Mouse (Mus musculus) embryo, embryonic 10 days (tissue): ENCODE data around the gene Ccdc32.
"Not testable (repeated sequence)": the region's sequence is repeated elsewhere in the genome, so short reads cannot be mapped to it uniquely, and the experiment has no call there.

ENCODE experiments used
- DNase-seq: peaks from one replicate; pipeline ENCODE4 v3.0.0-alpha.2; 2015; ENCODE audit warnings: low spot score

Ccdc32 gene

DNA sequence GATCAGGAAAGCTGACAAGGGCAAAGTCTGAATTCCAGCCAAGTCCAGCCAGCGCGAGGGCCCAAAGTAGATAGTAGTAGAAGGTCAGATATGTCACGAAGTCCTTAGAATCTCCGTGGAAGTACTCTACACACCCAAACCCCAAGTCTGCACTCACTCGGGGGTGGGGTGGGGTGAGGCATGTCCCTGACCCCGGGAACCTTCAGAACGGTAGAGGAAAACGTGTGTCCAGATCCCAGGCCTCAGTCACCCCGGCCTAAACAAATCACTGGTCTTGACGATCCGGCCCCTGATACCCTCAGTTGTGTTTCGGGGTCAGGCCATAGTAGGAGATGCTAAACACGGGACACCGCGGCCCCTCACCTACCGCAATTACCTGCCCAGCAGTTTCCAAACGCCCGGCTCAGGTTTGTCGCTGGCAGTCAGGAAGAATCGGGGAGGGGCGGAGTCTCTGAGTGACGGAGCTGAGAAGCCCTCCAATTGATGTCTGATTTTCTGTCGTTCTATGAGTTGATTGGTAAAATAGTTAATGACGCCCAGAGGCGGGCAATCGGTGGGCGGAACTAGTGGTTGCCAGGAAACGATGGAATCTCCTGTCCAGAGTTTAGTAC is at the start of gene Ccdc32:
Ccdc32 (minus strand) TSS at position 453 of the 611 bp plus-strand sequence.
- DNase-seq = peak; percentile 97

- DNase-seq = no peak
Measured at GRCm38 (mm10) chr2:119072397-119072796, 43.2 kb upstream of the Ccdc32 start.

DNA sequence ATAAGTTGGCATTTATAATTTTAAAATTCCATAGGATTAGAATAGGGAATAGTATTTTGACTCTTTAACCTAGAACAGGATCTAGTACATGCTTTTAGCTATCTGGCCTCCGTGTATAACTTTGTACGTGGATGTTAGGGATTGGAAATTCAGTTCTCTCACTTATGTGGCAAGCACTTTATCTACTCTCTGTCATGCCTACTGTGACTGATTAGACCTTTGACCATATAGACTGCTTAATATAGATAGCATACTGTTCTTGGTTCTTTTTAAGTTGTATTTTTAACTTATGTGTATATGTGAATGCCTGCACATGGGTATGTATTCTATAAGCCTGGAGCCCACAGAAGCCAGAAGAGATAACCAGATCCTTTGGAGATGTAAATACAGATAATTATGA is 30.9 kb upstream of the Ccdc32 start:
- no peak for DNase-seq

GRCm38 (mm10) chr2:119050132-119050650 is 21.0 kb upstream of the Ccdc32 start:
- no peak for DNase-seq

GRCm38 (mm10) chr2:119047849-119048248 is 18.7 kb upstream of the Ccdc32 start:
- peak; percentile 31 for DNase-seq

DNA sequence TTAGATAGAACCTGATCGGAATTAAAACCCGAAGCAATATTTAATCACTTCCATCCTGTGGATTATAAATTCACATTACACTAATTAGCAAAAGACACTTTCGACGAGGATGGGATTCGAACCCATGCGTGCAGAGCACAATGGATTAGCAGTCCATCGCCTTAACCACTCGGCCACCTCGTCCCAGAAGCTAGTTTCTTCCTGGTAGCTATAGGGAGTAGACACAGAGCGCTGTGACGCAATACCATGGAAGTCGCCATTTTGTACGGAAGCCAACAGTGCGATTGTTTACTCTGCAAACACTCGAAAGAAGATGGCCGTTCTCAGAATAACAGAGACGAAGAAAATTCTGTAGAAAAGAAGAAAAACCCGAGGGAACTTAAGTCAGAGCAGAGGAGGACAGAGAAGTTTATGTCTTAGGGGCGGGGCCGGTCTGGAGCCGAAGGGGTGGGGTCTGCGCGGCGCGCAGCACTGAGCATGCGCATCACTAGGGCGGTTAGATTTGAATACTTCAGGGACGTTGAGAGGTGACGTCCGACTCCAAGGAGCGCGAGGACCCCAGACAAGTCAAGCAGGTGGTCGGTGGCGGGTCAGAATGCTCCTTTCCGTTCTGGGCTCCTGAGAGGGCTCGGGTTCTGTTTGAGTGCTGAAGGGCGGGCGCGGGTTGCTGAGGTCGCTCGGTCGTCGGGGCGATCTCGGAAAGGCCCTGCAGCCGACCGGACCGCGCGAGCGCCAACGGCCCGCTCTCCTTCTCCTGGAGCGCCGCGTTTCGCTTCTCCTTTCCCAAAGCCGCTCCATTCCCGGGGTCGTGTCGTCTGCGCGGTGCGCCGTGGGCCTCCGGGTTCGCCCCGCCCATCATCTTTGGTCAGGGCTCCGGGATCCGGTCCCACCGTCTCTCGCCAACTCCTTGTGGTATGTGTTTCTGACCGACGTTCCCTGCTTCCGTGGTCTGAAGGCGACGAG is 17.7 kb upstream of the Ccdc32 start, which contains the start of gene Knl1:
Knl1 (plus strand) TSS at position 471 of the 963 bp plus-strand sequence.
- peak; percentile 97 for DNase-seq

DNA sequence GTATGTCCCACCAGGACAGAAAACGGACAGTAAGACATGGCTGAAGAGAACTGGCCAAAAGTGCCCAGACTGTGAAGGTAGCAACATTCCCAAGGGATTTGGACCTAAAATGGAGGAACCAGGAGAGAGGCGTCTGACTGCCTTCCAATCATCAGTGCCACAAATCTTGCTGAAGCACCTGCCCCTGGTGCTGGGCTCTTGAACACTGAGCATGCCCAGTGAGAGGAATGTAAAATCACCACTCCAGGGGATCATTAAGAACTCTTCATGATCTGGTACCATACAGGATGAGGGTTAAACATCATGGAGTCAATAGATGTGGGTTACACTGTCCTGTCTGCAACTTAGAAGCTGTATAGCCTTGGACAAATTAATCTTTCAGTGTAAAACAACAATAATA is 16.0 kb upstream of the Ccdc32 start:
- no peak for DNase-seq

DNA sequence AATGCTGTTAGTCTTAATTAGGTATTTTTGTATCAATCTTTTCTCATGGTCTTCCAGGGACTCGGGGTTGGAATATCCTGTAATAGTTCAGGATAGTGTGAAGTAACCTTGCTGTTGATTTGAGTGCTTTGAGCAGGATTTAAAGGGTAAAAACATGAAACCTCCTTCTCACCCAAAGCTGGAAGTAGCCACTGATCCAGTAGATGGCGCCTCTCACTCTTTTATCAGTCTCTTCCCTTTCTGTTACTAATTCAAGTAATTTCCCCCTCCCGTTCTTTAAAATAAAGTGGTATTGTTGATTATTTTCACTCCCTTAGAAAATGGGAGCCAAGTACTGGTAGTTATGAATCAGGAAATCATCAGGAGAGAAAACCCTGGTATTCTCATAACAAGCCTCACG is 11.7 kb upstream of the Ccdc32 start:
- peak; percentile 47 for DNase-seq

DNA sequence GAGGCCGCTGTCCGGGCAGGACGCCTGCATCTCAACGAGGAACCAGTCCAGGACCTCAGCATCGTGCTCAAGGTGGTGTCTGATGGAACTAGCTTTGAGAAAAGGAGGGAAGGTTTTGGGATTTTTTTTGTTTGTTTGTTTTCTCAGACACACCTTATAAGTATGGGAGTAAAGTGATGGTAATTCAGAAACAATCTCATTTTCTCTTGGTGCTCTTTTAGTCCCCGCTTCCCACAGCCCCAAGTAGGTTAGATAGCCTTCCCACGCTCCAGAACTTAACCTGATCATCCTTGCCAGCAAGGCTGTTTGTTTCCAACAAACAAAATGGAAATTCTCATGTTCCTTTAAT is 6.2 kb upstream of the Ccdc32 start:
- no peak for DNase-seq

DNA sequence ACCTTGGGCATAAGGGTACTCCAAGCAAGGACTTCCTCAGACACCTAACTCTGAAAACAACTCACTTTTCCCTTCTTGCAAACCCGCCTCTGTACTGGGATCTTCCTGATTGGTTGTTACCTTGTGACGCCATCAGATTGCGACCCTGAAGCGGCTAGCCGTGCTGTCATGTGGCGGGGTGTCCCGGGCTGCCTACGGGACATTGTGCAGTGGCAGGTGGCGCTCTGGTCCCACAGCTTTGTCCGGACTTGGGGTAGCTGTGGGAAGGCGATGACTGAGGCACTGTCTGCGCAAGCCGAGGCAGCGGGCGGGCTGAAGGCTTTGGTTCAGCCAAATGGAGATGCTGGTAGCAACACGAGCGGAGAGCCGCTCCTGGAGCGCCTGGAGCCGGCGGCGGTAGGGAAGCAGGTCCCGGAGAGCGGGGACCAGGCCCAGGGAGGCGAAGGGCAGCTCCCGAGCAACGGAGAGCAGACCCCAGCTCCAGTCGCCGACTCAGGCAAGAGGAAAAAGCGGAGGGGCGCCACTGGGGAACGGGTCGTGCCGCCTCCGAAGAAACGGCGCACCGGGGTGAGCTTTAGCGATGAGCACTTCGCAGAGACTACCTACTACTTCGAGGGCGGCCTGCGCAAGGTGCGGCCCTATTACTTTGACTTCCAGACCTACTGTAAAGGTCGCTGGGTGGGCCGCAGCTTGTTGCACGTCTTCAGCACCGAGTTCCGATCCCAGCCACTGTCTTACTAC is 5.6 kb upstream of the Ccdc32 start, which contains the start of gene Rpusd2:
Rpusd2 (plus strand) TSS at position 135 of the 741 bp plus-strand sequence.
- peak; percentile 99 for DNase-seq

DNA sequence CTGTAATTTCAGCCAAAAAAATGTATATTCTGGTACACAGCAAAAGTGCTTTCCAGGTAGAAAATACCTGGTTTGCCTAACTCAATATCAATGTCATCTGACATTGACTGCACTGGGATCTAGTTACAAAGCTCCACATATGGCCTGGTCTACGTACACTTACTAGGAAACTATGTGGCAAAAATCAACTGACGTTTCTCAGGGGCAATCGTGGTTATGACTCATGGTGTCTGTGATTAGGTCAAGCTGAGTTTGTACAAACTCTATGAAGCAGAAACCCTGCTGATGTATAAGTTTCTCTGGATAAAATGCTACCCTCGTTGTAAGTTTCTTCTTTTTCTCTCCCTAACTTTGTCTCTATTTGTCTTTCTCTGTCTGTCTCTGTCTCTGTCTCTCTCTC is 3.0 kb upstream of the Ccdc32 start:
- no peak for DNase-seq

- no peak for DNase-seq
Measured at GRCm38 (mm10) chr2:119026951-119027350, 2.2 kb downstream of the Ccdc32 start.

DNA sequence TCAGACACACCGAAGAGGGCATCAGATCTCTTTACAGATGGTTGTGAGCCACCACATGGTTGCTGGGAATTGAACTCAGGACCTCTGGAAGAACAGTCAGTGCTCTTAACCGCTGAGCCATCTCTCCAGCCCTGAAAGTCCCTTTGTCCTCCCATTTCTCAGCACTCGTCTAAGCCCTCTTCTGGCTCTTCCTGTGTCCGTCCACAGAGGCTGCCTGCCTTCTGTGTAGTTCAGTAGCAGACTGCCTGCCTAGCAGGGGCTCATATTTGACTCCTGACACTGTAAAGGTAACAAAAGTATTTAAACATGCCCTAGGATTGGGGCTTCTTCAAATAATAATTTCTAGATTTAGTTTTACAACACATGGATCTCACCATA is 4.0 kb downstream of the Ccdc32 start:
- no peak for DNase-seq

DNA sequence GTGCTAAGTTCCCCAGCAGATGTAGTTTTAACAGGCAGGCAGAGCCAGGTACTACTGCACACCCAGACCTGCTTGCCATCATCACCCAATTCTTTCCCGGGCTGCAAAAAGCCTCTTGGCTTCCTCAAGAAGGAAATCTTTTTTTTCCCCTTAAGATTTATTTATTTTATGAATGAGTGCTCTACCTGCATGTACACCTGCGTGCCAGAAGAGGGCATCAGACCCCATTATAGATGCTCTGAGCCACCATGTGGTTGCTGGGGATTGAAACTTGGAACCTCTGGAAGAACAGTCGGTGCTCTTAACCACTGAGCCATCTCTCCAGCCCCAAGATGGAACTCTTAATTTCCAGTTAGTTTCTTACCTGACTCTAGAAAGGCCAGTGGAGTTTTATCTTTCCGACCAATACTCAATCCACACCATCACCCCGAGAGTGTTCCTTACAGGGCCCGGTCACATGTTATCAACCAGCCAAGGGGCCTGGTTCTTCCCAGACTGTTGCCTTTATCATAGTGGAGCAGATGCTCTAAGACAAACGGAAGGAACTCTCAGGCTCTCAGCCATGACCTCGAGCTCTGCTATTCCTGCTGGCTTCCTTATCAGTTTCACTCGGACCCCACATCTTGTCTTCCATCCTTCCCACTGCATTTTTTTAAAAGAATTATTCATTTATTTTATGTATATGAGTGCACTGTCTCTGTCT is 4.5 kb downstream of the Ccdc32 start:
- no peak for DNase-seq

GRCm38 (mm10) chr2:119023154-119023660 is 6.0 kb downstream of the Ccdc32 start:
- DNase-seq = no peak

DNA sequence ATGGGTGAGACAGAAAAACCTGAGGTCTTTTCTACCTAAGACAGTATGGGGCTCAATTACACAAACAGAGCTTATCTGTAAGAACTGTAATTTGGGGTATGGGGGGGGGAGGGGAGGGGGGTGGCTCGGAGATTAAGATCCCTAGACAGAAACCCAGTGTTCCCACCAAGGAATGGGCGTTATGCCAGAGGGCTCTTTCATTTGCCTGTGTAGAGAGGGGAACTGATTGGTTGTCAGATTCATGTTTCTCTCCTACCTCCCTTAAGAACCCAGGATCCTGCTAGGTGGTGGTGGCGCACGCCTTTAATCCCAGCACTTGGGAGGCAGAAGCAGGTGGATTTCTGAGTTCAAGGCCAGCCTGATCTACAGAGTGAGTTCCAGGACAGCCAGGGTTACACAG is 9.7 kb downstream of the Ccdc32 start:
- DNase-seq = no peak

DNA sequence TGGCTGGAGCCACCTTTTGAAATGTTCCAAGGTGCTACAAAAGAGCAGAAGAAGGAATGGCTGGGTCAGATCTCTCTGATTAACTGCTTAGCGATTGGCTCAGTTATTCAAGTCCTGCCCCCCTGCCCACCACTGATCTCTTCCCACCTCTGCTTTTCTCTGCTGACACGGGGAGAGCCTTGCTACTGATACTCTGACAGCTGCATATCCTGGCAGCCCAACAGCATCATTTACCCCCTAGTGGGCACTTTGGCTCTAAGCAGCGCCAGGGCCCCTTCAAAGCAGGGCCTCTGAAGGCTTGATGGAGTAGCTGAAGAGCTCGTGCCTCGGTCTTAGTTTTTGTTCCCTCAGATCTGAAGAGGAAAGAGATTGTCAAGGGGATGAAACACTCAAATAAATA is 10.1 kb downstream of the Ccdc32 start:
- peak; percentile 47 for DNase-seq

GRCm38 (mm10) chr2:119018391-119019122 is 10.6 kb downstream of the Ccdc32 start:
- DNase-seq = peak; percentile 41

GRCm38 (mm10) chr2:119017647-119018046 is 11.5 kb downstream of the Ccdc32 start:
- DNase-seq = no peak

GRCm38 (mm10) chr2:119016312-119016711 is 12.9 kb downstream of the Ccdc32 start:
- DNase-seq = not testable (repeated sequence)
